Mouse (Mus musculus): ENCODE data around the gene Eid1. TPM values are rescaled to one million over a fixed set of nuclear protein-coding genes. Genes with fewer than 3 reads are reported as not detected.
A peak's percentile ranks its signal among the peaks of the same experiment; 100 is the strongest.

Gene Eid1
- polyA plus RNA-seq, 1 experiment from 2014 or later = 182 TPM

DNA sequence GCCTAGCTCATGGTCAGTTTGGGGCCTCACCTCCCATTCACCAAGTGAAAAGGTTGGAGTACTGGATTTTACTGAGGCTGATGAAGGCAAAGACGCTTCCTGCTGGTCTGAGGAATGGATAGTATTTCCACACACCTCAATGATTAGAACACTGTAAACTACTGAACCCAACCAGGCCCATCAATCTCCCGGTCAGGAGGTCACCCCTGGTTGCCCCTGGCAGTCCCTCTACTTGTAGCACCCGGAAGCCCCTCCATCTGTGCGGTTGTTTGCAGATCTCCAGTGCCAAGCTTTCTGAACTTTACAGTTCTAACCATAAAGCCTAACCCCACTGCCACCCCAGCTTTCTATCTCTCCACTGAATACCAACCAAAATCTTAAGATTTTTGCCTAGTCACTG lies 11.7 kb upstream of the Eid1 start:
- peak overlapping the region; percentile 30; the same call in 1 of the 2 replicates for H3K4me3 ChIP-seq (ENCODE audit: low read depth, low read length)
- WGBS (ENCODE audit: insufficient replicate concordance) = 57% methylated on average over 4 of the region's 4 CpGs

DNA sequence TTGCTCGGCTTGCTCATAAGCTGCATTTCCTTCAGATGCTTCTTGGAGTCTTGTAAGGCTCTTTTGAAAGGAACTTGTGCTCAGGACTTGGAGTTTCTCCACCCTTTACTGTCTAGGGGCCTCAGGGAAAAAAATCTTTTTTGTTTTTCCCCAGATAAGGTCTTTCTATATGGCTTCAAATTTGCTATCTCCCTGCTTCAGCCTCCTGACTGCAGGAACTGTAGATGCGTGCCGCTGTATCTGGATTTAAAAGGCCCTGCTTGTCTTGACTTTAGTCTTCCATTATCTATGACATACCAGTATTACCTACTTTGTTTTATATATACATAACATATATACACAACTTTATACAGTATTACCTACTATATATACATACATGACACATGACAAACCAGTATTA lies 10.4 kb upstream of the Eid1 start:
- Histone ChIP-seq H3K4me1 (ENCODE audit: control insufficient read depth, insufficient read depth, low read length) (0 out of 2 replicates have a peak, but pooled peaks cover 5% of the 10 kb centered on the region), H3K36me3 (ENCODE audit: control insufficient read depth, insufficient read depth, low read length) (no peaks in the 10 kb centered on the region), H3K27me3 (ENCODE audit: control insufficient read depth, insufficient read depth, low read length) (no peaks in the 10 kb centered on the region), H3K9ac (ENCODE audit: low read depth, low read length) (no peak overlapping the region), H3K4me3 (ENCODE audit: low read depth, low read length) (no peak overlapping the region), H3K4me2 (no peak overlapping the region), H3K9me3 (replicated peaks; ENCODE audit: control insufficient read depth, low read length) (no peaks in the 10 kb centered on the region), H3K27ac (ENCODE audit: low read depth, low read length) (no peak overlapping the region)
- ATAC-seq (replicated peaks; ENCODE audit: insufficient number of reproducible peaks, low FRiP score, low TSS enrichment) = no peak
- WGBS (ENCODE audit: insufficient replicate concordance) = 74% methylated on average over 3 of the region's 3 CpGs

More for the DNA sequence above, 11.7 kb upstream of the Eid1 start:
- no peak for ATAC-seq (replicated peaks; ENCODE audit: insufficient number of reproducible peaks, low FRiP score, low TSS enrichment)
- no peaks in the 10 kb centered on the region for H3K27me3 ChIP-seq (ENCODE audit: control insufficient read depth, insufficient read depth, low read length)
- 0 out of 2 replicates have a peak, but pooled peaks cover 5% of the 10 kb centered on the region for H3K4me1 ChIP-seq (ENCODE audit: control insufficient read depth, insufficient read depth, low read length)
- peak overlapping the region; percentile 60 for H3K4me2 ChIP-seq
- no peaks in the 10 kb centered on the region for H3K36me3 ChIP-seq (ENCODE audit: control insufficient read depth, insufficient read depth, low read length)
- H3K27ac ChIP-seq (ENCODE audit: low read depth, low read length) = no peak overlapping the region
- peak overlapping the region; percentile 50 for H3K9ac ChIP-seq (ENCODE audit: low read depth, low read length)
- H3K9me3 ChIP-seq (replicated peaks; ENCODE audit: control insufficient read depth, low read length) = no peaks in the 10 kb centered on the region

DNA sequence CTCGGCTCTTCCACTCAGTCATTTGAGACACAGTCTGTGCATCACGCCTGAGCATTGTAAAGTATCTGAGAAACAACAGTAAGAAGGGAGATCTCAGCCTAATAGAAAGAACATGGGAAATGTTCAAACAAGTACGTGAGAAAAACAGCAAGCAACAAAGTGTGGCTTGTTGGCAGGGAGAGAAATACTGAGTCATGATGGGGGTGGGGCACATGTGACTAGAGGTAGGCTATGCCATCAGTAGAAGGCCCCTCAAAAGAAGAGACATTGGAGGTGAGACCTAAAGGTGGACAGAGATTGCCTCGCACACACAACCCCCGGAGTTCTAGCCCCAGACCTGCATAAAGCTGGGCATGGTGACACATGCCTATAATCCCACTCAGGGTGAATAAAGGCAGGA lies 7.7 kb upstream of the Eid1 start:
- H3K27me3 ChIP-seq (ENCODE audit: control insufficient read depth, insufficient read depth, low read length) = no peaks in the 10 kb centered on the region
- WGBS (ENCODE audit: insufficient replicate concordance) = 88% methylated on average over 5 of the region's 5 CpGs
- no peak overlapping the region for H3K27ac ChIP-seq (ENCODE audit: low read depth, low read length)
- no peak for ATAC-seq (replicated peaks; ENCODE audit: insufficient number of reproducible peaks, low FRiP score, low TSS enrichment)
- H3K36me3 ChIP-seq (ENCODE audit: control insufficient read depth, insufficient read depth, low read length) = no peaks in the 10 kb centered on the region
- no peak overlapping the region for H3K4me3 ChIP-seq (ENCODE audit: low read depth, low read length)
- H3K9me3 ChIP-seq (replicated peaks; ENCODE audit: control insufficient read depth, low read length) = no peaks in the 10 kb centered on the region
- 0 out of 2 replicates have a peak, but pooled peaks cover 5% of the 10 kb centered on the region for H3K4me1 ChIP-seq (ENCODE audit: control insufficient read depth, insufficient read depth, low read length)
- no peak overlapping the region for H3K4me2 ChIP-seq
- no peak overlapping the region for H3K9ac ChIP-seq (ENCODE audit: low read depth, low read length)

DNA sequence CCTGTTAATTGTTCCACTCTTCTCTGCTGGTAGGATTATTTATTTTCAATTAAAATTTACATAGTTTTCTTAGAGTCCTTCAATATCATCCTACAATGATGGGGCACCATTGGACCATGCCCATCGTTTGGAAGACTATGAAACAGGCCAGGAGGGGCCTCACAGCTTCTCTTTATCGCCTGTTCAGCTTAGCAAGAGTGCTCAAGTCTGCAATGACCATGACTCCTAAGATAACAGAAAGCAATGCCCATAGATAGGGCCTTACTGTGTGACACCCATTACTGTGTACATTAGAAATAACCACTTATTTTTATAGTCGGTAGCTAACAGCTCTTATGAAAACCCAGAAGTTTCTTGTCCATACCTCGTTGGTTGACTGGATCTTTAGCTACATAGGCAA lies 7.0 kb upstream of the Eid1 start:
- Histone ChIP-seq H3K36me3 (ENCODE audit: control insufficient read depth, insufficient read depth, low read length) (no peaks in the 10 kb centered on the region), H3K9ac (ENCODE audit: low read depth, low read length) (no peak overlapping the region), H3K27ac (ENCODE audit: low read depth, low read length) (no peak overlapping the region), H3K4me1 (ENCODE audit: control insufficient read depth, insufficient read depth, low read length) (0 out of 2 replicates have a peak, but pooled peaks cover 5% of the 10 kb centered on the region), H3K4me2 (no peak overlapping the region), H3K4me3 (ENCODE audit: low read depth, low read length) (no peak overlapping the region), H3K27me3 (ENCODE audit: control insufficient read depth, insufficient read depth, low read length) (no peaks in the 10 kb centered on the region), H3K9me3 (replicated peaks; ENCODE audit: control insufficient read depth, low read length) (no peaks in the 10 kb centered on the region)
- WGBS (ENCODE audit: insufficient replicate concordance) = 72% methylated on average over 4 of the region's 4 CpGs
- ATAC-seq (replicated peaks; ENCODE audit: insufficient number of reproducible peaks, low FRiP score, low TSS enrichment) = 0 out of 2 replicates have a peak, but pooled peaks have one; percentile 52

DNA sequence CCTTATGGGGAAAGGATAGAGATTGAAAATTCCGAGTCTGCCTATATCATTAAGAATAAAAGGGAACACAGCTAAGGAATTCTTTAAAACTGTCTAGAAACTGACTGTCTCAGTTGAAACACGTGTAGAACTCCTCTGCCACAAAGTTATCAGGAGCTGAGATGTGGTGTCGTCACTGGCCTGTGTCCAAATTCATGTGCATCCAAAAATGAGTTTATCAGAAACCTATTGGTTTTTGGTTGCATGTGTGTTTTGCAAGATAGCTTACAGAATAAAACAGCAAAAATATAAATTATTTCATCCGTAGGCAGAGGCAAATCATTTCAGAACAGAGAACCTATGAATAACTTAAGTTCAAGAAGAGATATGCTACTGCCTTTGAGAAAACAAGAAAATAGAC lies 6.2 kb upstream of the Eid1 start:
- no peaks in the 10 kb centered on the region for H3K9me3 ChIP-seq (replicated peaks; ENCODE audit: control insufficient read depth, low read length)
- no peak overlapping the region for H3K4me3 ChIP-seq (ENCODE audit: low read depth, low read length)
- H3K27ac ChIP-seq (ENCODE audit: low read depth, low read length) = no peak overlapping the region
- no peak overlapping the region for H3K4me2 ChIP-seq
- H3K36me3 ChIP-seq (ENCODE audit: control insufficient read depth, insufficient read depth, low read length) = no peaks in the 10 kb centered on the region
- 61% methylated on average over 4 of the region's 4 CpGs for WGBS (ENCODE audit: insufficient replicate concordance)
- no peak for ATAC-seq (replicated peaks; ENCODE audit: insufficient number of reproducible peaks, low FRiP score, low TSS enrichment)
- H3K27me3 ChIP-seq (ENCODE audit: control insufficient read depth, insufficient read depth, low read length) = no peaks in the 10 kb centered on the region
- no peaks in the 10 kb centered on the region for H3K4me1 ChIP-seq (ENCODE audit: control insufficient read depth, insufficient read depth, low read length)
- no peak overlapping the region for H3K9ac ChIP-seq (ENCODE audit: low read depth, low read length)

DNA sequence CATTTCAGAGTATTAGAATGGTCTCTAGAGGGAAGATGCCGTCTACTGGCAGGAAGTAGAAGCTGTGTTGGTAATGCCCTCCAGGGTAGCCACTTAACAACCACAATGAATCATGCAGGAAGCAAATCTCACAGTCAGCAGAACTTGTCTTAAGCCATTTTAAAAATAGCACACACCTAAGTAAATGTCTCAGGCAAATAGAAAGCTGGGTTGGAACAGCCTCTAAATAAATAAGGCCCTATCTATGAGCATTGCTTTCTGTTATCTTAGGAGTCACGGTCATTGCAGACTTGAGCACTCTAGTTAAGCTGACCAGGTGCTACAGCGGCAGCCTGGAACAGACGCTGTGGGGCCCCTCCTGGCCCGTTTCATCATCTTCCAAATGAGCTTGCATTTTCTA lies 5.7 kb upstream of the Eid1 start:
- ATAC-seq (replicated peaks; ENCODE audit: insufficient number of reproducible peaks, low FRiP score, low TSS enrichment) = no peak
- 25% methylated on average over 5 of the region's 5 CpGs for WGBS (ENCODE audit: insufficient replicate concordance)

DNA sequence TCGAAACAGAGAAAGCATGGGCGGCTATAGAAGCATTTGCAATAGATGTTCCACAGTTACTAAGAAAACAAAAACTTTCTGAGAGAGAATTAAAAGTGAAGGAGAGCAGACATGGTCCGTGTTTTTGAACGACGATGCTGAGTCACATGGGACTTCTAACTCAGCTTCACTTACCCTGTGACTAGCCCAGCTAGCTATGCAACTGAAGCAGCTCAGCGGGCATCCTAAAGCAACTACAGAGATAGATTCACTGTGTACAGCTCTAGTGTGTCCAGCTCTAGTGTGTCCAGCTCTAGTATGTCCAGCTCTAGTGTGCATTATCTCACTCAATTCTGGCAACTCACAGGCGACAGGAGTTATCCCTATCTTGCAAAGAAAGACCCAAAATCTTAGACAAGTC lies 5.2 kb upstream of the Eid1 start:
- no peaks in the 10 kb centered on the region for H3K27me3 ChIP-seq (ENCODE audit: control insufficient read depth, insufficient read depth, low read length)
- H3K27ac ChIP-seq (ENCODE audit: low read depth, low read length) = no peak overlapping the region
- no peaks in the 10 kb centered on the region for H3K9me3 ChIP-seq (replicated peaks; ENCODE audit: control insufficient read depth, low read length)
- no peak overlapping the region for H3K4me2 ChIP-seq
- H3K4me3 ChIP-seq (ENCODE audit: low read depth, low read length) = no peak overlapping the region
- WGBS (ENCODE audit: insufficient replicate concordance) = 85% methylated on average over 7 of the region's 7 CpGs
- ATAC-seq (replicated peaks; ENCODE audit: insufficient number of reproducible peaks, low FRiP score, low TSS enrichment) = no peak
- no peak overlapping the region for H3K9ac ChIP-seq (ENCODE audit: low read depth, low read length)
- H3K4me1 ChIP-seq (ENCODE audit: control insufficient read depth, insufficient read depth, low read length) = no peaks in the 10 kb centered on the region
- no peaks in the 10 kb centered on the region for H3K36me3 ChIP-seq (ENCODE audit: control insufficient read depth, insufficient read depth, low read length)

More for the DNA sequence above, 5.7 kb upstream of the Eid1 start:
- Histone ChIP-seq H3K4me3 (ENCODE audit: low read depth, low read length) (no peak overlapping the region), H3K4me1 (ENCODE audit: control insufficient read depth, insufficient read depth, low read length) (no peaks in the 10 kb centered on the region), H3K9ac (ENCODE audit: low read depth, low read length) (no peak overlapping the region), H3K36me3 (ENCODE audit: control insufficient read depth, insufficient read depth, low read length) (no peaks in the 10 kb centered on the region), H3K27ac (ENCODE audit: low read depth, low read length) (no peak overlapping the region), H3K4me2 (no peak overlapping the region), H3K9me3 (replicated peaks; ENCODE audit: control insufficient read depth, low read length) (no peaks in the 10 kb centered on the region), H3K27me3 (ENCODE audit: control insufficient read depth, insufficient read depth, low read length) (no peaks in the 10 kb centered on the region)

DNA sequence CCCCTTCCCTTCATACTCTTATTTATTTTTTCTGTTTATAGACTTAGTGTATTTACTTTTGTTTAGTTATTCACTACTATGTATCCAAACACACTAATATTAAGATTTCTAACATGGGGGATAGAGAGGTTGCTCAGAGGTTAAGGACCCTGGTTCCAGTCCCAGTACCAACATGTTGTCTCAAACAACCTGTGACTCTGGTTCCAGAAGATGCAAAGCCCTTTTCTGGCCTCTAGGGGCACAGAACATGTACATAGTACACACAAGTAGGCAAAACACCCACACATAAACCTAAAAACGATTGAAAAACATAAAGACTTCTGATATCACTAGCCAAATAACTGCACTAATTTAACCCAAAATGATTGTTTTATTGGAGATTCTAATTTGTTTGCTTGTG lies 2.0 kb upstream of the Eid1 start:
- 41% methylated on average over 1 of the region's 1 CpGs for WGBS (ENCODE audit: insufficient replicate concordance)
- Histone ChIP-seq H3K27ac (ENCODE audit: low read depth, low read length) (no peak overlapping the region), H3K9ac (ENCODE audit: low read depth, low read length) (no peak overlapping the region), H3K4me2 (no peak overlapping the region), H3K9me3 (replicated peaks; ENCODE audit: control insufficient read depth, low read length) (no peaks in the 10 kb centered on the region), H3K4me1 (ENCODE audit: control insufficient read depth, insufficient read depth, low read length) (peaks cover 5% of the 10 kb centered on the region), H3K4me3 (ENCODE audit: low read depth, low read length) (no peak overlapping the region), H3K36me3 (ENCODE audit: control insufficient read depth, insufficient read depth, low read length) (no peaks in the 10 kb centered on the region), H3K27me3 (ENCODE audit: control insufficient read depth, insufficient read depth, low read length) (no peaks in the 10 kb centered on the region)
- no peak for ATAC-seq (replicated peaks; ENCODE audit: insufficient number of reproducible peaks, low FRiP score, low TSS enrichment)

DNA sequence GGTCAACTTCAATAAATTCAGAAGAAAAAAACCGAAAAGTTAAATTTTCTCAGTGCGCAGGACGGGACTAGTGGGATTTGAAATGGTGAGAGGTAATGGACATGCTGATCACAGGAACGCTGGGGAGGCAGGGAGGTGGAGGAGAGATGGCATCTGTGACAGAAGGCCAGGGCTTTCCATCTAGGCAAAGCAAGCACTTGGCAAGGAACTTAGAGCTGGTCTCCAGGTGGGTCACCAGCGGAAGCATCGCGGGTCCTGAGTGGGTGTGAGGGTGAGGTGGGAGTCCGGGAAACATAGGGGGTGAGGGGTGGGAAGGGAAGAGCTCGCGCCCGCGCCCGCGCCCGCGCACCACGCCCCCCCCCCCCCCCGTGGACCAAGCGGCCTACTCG lies 333 bp upstream of the Eid1 start:
- no peak for ATAC-seq (replicated peaks; ENCODE audit: insufficient number of reproducible peaks, low FRiP score, low TSS enrichment)
- Histone ChIP-seq H3K4me3 (ENCODE audit: low read depth, low read length) (peak overlapping the region; percentile 75), H3K4me2 (peak overlapping the region; percentile 60), H3K27me3 (ENCODE audit: control insufficient read depth, insufficient read depth, low read length) (no peaks in the 10 kb centered on the region), H3K9ac (ENCODE audit: low read depth, low read length) (peak overlapping the region; percentile 92), H3K36me3 (ENCODE audit: control insufficient read depth, insufficient read depth, low read length) (no peaks in the 10 kb centered on the region), H3K27ac (ENCODE audit: low read depth, low read length) (peak overlapping the region; percentile 87), H3K4me1 (ENCODE audit: control insufficient read depth, insufficient read depth, low read length) (peaks cover 5% of the 10 kb centered on the region), H3K9me3 (replicated peaks; ENCODE audit: control insufficient read depth, low read length) (no peaks in the 10 kb centered on the region)
- 38% methylated on average over 7 of the region's 20 CpGs for WGBS (ENCODE audit: insufficient replicate concordance)

All from heart, embryonic 11.5 days (tissue).